Mouse (Mus musculus) erythroblast, embryonic 14.5 days (primary cell): ENCODE data around the gene Rexo1.

ENCODE experiments used
- GATA1 ChIP-seq: IDR thresholded peaks from 2 replicates; pipeline ENCODE4 v1.6.1; 2012; ENCODE audit warnings: low read length, inconsistent platforms, mixed read lengths
- TAL1 ChIP-seq: IDR thresholded peaks from 3 replicates; pipeline ENCODE4 v1.6.1; 2012; ENCODE audit warnings: low read length, inconsistent platforms, mixed read lengths

GRCm38 (mm10) chr10:80502291-80502690 lies 59.1 kb downstream of the Rexo1 start:
- TF ChIP-seq TAL1 (no peak), GATA1 (no peak)
